In genomic region chr16:23990161-23990970, GRCm38 (mm10) we compare ENCODE assay signal across 7 mouse cellular contexts. TPM values are rescaled to one million over a fixed set of nuclear protein-coding genes. Genes with fewer than 3 reads are reported as not detected.
DNase-seq lines count a peak whose midpoint lies in the region; ATAC-seq and TF ChIP-seq lines count a peak whose summit lies in the region.

No protein-coding gene starts in this region.

- peaks cover 16% of the 10 kb centered on the region for H3K27me3 ChIP-seq in neural tube, embryonic 11.5 days (ENCODE audit: control insufficient read depth, insufficient read depth, low read length)
- H3K27me3 ChIP-seq in forebrain, embryonic 14.5 days (replicated peaks; ENCODE audit: control insufficient read depth, insufficient read depth, low read length): no peaks in the 10 kb centered on the region
- peaks cover 25% of the 10 kb centered on the region for H3K27me3 ChIP-seq in limb, embryonic 10.5 days (ENCODE audit: low read depth, poor library complexity, severe bottlenecking)
- H3K27me3 ChIP-seq in small intestine, adult 2 months (ENCODE audit: control insufficient read depth, insufficient read depth, low read length): no peaks in the 10 kb centered on the region

- H3K27ac ChIP-seq in neural tube, embryonic 11.5 days (ENCODE audit: low read depth, low read length): no peak overlapping the region
- peak overlapping the region; percentile 98 for H3K27ac ChIP-seq in forebrain, embryonic 14.5 days (ENCODE audit: low read depth, low read length)
- H3K27ac ChIP-seq in limb, embryonic 10.5 days: peak overlapping the region; percentile 42; the same call in 1 of the 2 replicates
- peak overlapping the region; percentile 42 for H3K27ac ChIP-seq in small intestine, adult 2 months (ENCODE audit: insufficient read depth, low read depth, low read length)

- 45% methylated on average over 11 of the region's 11 CpGs for WGBS in neural tube, embryonic 11.5 days
- WGBS in forebrain, embryonic 14.5 days: 23% methylated on average over 11 of the region's 11 CpGs
- WGBS in limb, embryonic 10.5 days: 38% methylated on average over 11 of the region's 11 CpGs
- WGBS in small intestine, adult 2 months: 67% methylated on average over 11 of the region's 11 CpGs

- peak overlapping the region; percentile 95 for H3K4me2 ChIP-seq in neural tube, embryonic 11.5 days (ENCODE audit: low read depth)
- peak overlapping the region; percentile 88 for H3K4me2 ChIP-seq in forebrain, embryonic 14.5 days (ENCODE audit: low read length)

- peak overlapping the region; percentile 81 for H3K9ac ChIP-seq in neural tube, embryonic 11.5 days (ENCODE audit: low read length)
- H3K9ac ChIP-seq in forebrain, embryonic 14.5 days (ENCODE audit: low read length): peak overlapping the region; percentile 88

- no peaks in the 10 kb centered on the region for H3K36me3 ChIP-seq in neural tube, embryonic 11.5 days (ENCODE audit: control insufficient read depth, insufficient read depth, low read length)
- no peaks in the 10 kb centered on the region for H3K36me3 ChIP-seq in forebrain, embryonic 14.5 days (ENCODE audit: control insufficient read depth, insufficient read depth, low read length)
- no peaks in the 10 kb centered on the region for H3K36me3 ChIP-seq in limb, embryonic 10.5 days
- H3K36me3 ChIP-seq in small intestine, adult 2 months (ENCODE audit: control insufficient read depth, insufficient read depth, low read length): no peaks in the 10 kb centered on the region

- peaks cover 17% of the 10 kb centered on the region for H3K4me1 ChIP-seq in neural tube, embryonic 11.5 days (ENCODE audit: control insufficient read depth, insufficient read depth, low read length)
- peaks cover 16% of the 10 kb centered on the region for H3K4me1 ChIP-seq in forebrain, embryonic 14.5 days (ENCODE audit: control insufficient read depth, insufficient read depth, low read length)
- peaks cover 35% of the 10 kb centered on the region for H3K4me1 ChIP-seq in limb, embryonic 10.5 days
- peaks cover 14% of the 10 kb centered on the region for H3K4me1 ChIP-seq in small intestine, adult 2 months (ENCODE audit: control insufficient read depth, insufficient read depth, insufficient read length, low read length)

- no peaks in the 10 kb centered on the region for H3K9me3 ChIP-seq in neural tube, embryonic 11.5 days (ENCODE audit: control insufficient read depth, low read length)
- H3K9me3 ChIP-seq in forebrain, embryonic 14.5 days (replicated peaks; ENCODE audit: control insufficient read depth, low read length): no peaks in the 10 kb centered on the region
- no peaks in the 10 kb centered on the region for H3K9me3 ChIP-seq in limb, embryonic 10.5 days (replicated peaks)

- no peak for DNase-seq in neural tube, embryonic 11.5 days (ENCODE audit: low spot score)
- no peak for DNase-seq in neural tube, embryonic 10.5 days (ENCODE audit: extremely low spot score, low spot score)
- DNase-seq in forebrain, embryonic 14.5 days (ENCODE audit: low spot score): peak; percentile 10
- no peak for DNase-seq in limb, embryonic 10.5 days (ENCODE audit: low spot score)
- no peak for DNase-seq in thymus, postnatal 10 days (ENCODE audit: low spot score in 2 of 2)
- no peak for DNase-seq in urinary bladder, adult 2 months (ENCODE audit: low spot score)

- TF ChIP-seq POLR2A in small intestine, adult 2 months (IDR thresholded peaks at IDR 0.05; ENCODE audit: low read depth, low read length): no peak

- H3K4me3 ChIP-seq in neural tube, embryonic 11.5 days (ENCODE audit: low read depth, low read length): peak overlapping the region; percentile 70
- H3K4me3 ChIP-seq in forebrain, embryonic 14.5 days (ENCODE audit: low read depth, low read length): peak overlapping the region; percentile 72
- H3K4me3 ChIP-seq in limb, embryonic 10.5 days: peak overlapping the region; percentile 64
- no peak overlapping the region for H3K4me3 ChIP-seq in small intestine, adult 2 months (ENCODE audit: low read depth, low read length)

- ATAC-seq in neural tube, embryonic 11.5 days (ENCODE audit: insufficient read depth, low FRiP score, low TSS enrichment): no peak
- no peak for ATAC-seq in forebrain, embryonic 14.5 days

- TF ChIP-seq CTCF in small intestine, adult 2 months (IDR thresholded peaks at IDR 0.05; ENCODE audit: extremely low read depth, insufficient read length, insufficient replicate concordance, low read depth, low read length): no peak

RNA-seq across cellular contexts. Expression of gene Bcl6, which starts 1.7 kb away (rescaled TPM):
- 0.14 and 0.16 TPM in 2 replicates for polyA plus RNA-seq in neural tube, embryonic 11.5 days (2014; fragmentation: Nextera tagmentation; extraction: Ambion mirVana)
- 1.3 and 1.7 TPM in 2 replicates for polyA plus RNA-seq in forebrain, embryonic 14.5 days (2014; fragmentation: Nextera tagmentation; extraction: Ambion mirVana)
- polyA plus RNA-seq in limb, embryonic 10.5 days (2016; fragmentation: Nextera tagmentation; extraction: Ambion mirVana): 0.08 and 0.10 TPM in 2 replicates
- polyA plus RNA-seq in small intestine, adult 2 months (2012; rRNA removed): 4.1 and 12.2 TPM in 2 replicates
- polyA plus RNA-seq in urinary bladder, adult 2 months (2012; rRNA removed): 15.2 and 22.9 TPM in 2 replicates

RNA-seq across cellular contexts. Expression of gene Gm37419, which starts 2.1 kb away (rescaled TPM):
- not detected in 2 replicates for polyA plus RNA-seq in neural tube, embryonic 11.5 days (2014; fragmentation: Nextera tagmentation; extraction: Ambion mirVana)
- polyA plus RNA-seq in forebrain, embryonic 14.5 days (2014; fragmentation: Nextera tagmentation; extraction: Ambion mirVana): not detected in 2 replicates
- not detected in 2 replicates for polyA plus RNA-seq in limb, embryonic 10.5 days (2016; fragmentation: Nextera tagmentation; extraction: Ambion mirVana)
- not detected in 2 replicates for polyA plus RNA-seq in small intestine, adult 2 months (2012; rRNA removed)
- not detected in 2 replicates for polyA plus RNA-seq in urinary bladder, adult 2 months (2012; rRNA removed)

RNA-seq across cellular contexts. Expression of gene Rtp2, which starts 58.2 kb away (rescaled TPM):
- not detected in 2 replicates for polyA plus RNA-seq in neural tube, embryonic 11.5 days (2014; fragmentation: Nextera tagmentation; extraction: Ambion mirVana)
- not detected in 2 replicates for polyA plus RNA-seq in forebrain, embryonic 14.5 days (2014; fragmentation: Nextera tagmentation; extraction: Ambion mirVana)
- polyA plus RNA-seq in limb, embryonic 10.5 days (2016; fragmentation: Nextera tagmentation; extraction: Ambion mirVana): not detected in 2 replicates
- polyA plus RNA-seq in small intestine, adult 2 months (2012; rRNA removed): not detected in 2 replicates
- polyA plus RNA-seq in urinary bladder, adult 2 months (2012; rRNA removed): not detected in 2 replicates
